Mouse (Mus musculus) mouse trophoblast stem cell (cell line): ENCODE data around the gene D5Ertd579e.

Source experiments
- in situ Hi-C, 2 experiments: fragments of 300-500 bp; cut with MseI, MboI; formaldehyde crosslinking; loops; 2 replicates in 1 of 2; 3 replicates in 1 of 2; pipeline ENCODE4 v1.15.1; 2025

Gene D5Ertd579e

DNA sequence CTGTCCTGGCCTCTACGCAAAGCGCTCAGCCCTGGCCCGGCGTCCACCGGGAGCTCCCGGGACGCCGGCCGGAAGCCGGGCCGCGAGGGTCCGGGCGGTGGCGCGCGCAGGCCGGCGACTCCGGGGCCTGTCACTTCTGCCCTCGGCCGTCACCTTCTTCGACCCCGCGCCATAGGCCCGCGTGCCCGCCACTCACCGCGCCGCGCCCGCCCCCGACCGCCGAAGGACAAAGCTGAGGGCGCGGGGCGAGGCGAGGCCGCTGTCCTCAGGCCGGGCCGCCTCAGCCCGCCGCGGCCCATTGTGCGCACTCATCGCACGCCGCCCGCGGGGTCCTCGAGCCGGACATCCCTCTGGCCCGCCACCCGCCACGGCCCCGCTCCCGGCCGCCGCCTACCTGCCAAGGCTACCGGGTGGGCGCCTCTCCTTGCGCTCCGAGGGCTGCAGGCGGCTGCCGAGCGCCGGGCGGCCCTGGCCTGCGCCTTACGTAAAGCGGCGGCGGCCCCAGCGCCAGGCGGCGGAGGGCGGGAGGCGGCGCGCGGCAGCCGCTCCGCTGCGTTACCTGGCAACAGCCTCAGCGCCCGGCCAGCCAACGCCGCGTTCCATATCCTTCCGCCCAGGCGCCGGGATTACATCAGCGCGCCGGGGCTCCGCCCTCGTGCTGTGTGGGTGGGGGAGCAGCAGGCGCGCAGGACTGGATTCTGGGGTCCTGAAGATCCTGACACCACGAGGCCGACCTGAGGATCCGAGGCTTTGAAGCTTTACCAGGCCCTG, at the start of gene D5Ertd579e:
D5Ertd579e (minus strand) TSS at position 564 of the 771 bp plus-strand sequence.
- in situ Hi-C loops: no loop called here

GRCm38 (mm10) chr5:36742126-36742848, 46.5 kb upstream of the D5Ertd579e start:
- in situ Hi-C loops: loop anchor here (5.0 to 10.0 kb wide), 3 partner anchors 140 to 277 kb away; partner anchors contain the start of gene Grpel1 (in 1 of the 2)

- in situ Hi-C loops: loop anchor here (5.0 to 10.0 kb wide), 4 partner anchors 48 to 275 kb away; partner anchors contain the start of gene Grpel1 (in 1 of the 2)
Measured at GRCm38 (mm10) chr5:36739829-36740228, 44.0 kb upstream of the D5Ertd579e start.

DNA sequence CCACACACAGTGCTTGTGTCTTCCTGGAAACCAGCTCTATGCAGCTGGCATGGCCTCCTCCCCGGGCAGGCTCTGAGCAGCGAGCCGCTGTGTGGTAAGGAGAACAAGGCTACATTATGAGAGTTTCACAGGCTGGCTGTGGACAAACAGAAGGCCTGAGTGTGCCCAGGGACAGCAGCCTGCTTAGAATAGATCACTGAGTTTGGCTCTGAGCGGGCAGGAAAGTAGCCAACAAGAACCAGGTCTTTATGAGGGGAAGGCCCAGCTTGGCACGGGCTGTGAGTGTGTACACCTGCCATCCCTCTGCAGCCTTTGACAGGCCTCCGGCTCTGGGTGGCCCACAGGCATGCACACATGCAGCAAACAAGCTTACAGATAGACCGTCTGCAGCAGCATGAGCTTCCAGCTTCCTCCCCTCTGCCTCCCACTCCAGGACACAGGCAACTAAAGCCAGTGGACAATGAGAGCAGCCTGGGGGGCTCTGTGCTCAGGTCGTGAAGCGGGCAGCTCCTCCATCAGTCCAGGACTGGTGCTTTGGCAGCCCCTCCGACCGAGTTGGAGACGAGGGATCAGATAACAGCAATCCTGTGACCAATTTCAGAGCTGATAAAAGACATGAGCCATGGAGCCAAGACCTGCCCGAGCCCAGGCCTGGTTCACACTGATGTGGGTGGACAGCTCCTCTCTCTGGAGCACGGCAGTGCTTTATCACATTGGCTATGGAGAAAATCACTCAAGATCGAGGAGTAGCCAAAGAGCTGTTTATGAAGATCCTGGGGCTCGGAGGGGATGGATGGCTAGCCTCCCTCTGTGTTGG, 43.2 kb upstream of the D5Ertd579e start:
- in situ Hi-C loops: loop anchor here (5.0 kb wide), 1 partner anchor 47 kb away; no protein-coding TSS in a partner anchor

- in situ Hi-C loops: loop anchor here (5.0 kb wide), 1 partner anchor 45 kb away; no protein-coding TSS in a partner anchor
Measured at GRCm38 (mm10) chr5:36737765-36738164, 41.9 kb upstream of the D5Ertd579e start.

GRCm38 (mm10) chr5:36736009-36736408, 40.2 kb upstream of the D5Ertd579e start:
- in situ Hi-C loops: loop anchor here (5.0 kb wide), 1 partner anchor 44 kb away; no protein-coding TSS in a partner anchor

GRCm38 (mm10) chr5:36735106-36735505, 39.3 kb upstream of the D5Ertd579e start:
- in situ Hi-C loops: loop anchor here (5.0 kb wide), 1 partner anchor 43 kb away; no protein-coding TSS in a partner anchor

DNA sequence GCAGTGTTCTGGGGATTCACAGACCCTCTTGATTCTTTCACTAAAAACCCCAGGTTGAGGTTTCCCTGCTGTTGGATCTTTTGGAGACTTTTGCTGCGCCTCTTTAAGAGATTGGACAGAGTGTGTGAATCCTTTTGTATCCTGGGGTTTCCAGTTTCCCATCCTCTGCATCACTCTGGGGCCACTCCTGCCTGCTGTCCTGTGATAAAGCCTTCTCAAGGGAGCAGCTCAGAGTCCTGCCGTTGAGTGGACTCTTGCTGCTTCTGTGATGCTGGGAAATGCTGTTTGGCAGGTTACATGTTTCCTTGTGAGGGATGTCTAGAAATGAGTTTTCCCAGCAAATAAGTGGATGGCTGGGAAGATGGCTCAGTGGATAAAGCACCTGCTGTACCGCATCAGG, 37.6 kb upstream of the D5Ertd579e start:
- in situ Hi-C loops: no loop called here

GRCm38 (mm10) chr5:36731901-36732652, 36.3 kb upstream of the D5Ertd579e start:
- in situ Hi-C loops: no loop called here

DNA sequence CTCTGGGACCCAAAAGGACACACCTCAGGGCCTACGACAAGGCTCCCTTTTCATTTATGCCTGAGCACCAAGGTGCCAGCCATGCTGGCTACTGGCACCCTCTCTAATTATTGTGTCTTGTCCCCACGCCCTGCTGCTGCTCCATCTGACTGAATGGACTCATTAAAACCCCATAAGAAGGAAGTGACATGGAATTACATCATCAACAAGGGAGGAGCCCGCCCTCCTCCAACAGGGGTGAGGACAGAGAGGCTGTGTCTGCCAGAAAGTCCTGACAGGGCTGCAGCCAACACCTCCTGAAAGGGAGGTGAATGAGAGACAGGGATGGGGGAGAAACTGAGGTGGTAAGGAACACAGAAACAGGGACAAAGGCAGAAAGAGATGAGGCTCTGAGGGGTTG, 34.9 kb upstream of the D5Ertd579e start:
- in situ Hi-C loops: no loop called here

GRCm38 (mm10) chr5:36729923-36730322, 34.1 kb upstream of the D5Ertd579e start:
- in situ Hi-C loops: no loop called here

DNA sequence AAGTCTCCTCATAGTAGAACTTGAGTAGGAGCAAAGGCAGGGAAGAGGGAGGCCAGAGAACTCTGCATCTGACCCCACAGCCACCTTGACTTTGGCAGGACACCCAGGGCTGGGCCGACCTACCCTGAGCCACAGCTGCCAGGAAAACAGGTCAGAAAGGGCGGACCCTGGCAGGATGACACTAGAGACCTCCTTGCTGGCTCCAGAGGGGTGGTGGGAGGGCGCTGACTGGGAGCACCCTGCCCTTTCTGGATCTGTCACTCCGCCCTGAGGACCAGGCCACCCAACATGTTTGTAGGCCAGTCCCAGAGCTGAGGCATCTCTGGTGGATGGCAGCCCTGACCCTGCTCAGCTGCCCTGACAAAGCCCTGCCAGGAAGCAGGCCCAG, 33.3 kb upstream of the D5Ertd579e start:
- in situ Hi-C loops: no loop called here

GRCm38 (mm10) chr5:36728403-36729085, 32.7 kb upstream of the D5Ertd579e start:
- in situ Hi-C loops: no loop called here

- in situ Hi-C loops: no loop called here
Measured at GRCm38 (mm10) chr5:36727776-36728175, 32.0 kb upstream of the D5Ertd579e start.

DNA sequence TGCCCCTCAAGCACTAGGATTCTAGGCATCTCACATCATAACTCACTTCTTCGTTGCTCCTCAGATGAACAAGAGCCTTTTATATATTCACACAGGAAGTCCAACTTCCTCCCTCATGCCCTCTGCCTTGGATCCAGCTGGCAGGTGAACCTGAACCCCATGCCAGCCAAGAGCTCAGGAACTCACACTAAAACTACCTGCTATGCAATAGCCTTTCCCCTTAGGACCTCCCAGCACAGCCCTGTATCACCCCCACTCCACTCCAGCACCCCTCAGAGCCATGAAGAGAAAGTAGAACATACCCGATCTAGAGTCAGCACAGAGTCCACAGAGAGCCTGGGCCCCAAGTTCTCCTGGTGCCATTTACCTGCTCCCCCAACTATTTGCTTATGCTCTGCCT, 31.3 kb upstream of the D5Ertd579e start:
- in situ Hi-C loops: no loop called here

DNA sequence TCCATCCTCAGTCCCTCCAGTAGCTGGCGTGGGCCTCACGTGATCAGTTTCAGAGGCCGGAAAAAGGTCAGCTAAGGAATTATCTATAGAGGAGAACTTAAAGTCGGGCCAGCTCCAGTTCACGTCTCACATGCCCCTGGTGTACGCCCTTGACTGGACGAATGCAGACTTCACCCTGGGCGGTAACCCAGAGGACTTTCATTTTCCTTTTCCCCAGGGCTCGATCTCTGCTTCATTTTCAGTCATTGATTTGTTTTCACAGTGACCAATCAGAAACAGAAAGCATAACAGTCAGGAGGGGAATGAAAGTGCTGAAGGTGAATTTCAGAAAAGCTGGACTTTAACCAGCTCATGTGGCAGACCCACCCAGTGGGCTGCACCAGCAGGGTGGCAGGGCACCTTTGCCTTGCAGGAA, 30.6 kb upstream of the D5Ertd579e start:
- in situ Hi-C loops: no loop called here

DNA sequence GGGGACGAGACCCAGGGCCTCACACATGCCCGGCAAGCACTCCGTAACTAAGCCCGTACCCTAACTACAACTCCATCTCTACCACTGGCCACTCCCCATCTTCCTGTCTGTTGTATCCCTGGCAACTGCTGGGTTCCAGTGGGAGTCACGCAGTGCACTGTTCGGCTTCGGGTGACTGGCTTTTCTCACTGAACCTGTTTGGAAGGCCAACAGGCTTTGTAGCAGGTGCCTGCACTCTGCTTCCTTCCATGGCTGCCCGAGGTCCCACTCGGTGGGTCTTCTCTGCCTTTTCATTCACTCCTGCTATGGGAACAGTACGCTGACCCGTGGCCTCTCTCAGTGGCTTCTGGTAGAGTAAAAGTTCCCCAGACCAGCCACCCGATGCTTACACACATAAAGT, 30.0 kb upstream of the D5Ertd579e start:
- in situ Hi-C loops: no loop called here

DNA sequence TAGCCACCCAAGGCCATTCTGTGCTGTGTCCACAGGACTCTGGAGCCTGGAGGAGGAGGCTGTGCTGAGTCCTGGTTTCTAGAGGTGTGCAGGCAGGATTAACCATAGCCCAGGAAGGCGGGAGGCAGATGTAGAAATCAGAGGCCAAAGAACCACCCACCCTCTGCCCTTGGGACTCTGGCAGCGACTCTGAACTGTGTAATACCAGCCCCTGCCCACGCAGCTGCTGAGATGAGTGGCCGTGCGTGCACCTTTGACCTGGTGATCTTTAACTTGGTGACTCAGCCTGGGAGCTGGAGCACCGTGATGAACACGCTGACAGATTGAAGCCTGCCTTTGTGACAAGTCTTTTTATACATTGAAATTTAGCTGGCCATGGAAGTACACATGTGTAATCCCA, 28.4 kb upstream of the D5Ertd579e start:
- in situ Hi-C loops: no loop called here

GRCm38 (mm10) chr5:36723356-36723755, 27.5 kb upstream of the D5Ertd579e start:
- in situ Hi-C loops: no loop called here

GRCm38 (mm10) chr5:36722415-36722856, 26.6 kb upstream of the D5Ertd579e start:
- in situ Hi-C loops: no loop called here
